Mouse (Mus musculus): ENCODE results near the gene Kcnj16.

The Kcnj16 gene

DNA sequence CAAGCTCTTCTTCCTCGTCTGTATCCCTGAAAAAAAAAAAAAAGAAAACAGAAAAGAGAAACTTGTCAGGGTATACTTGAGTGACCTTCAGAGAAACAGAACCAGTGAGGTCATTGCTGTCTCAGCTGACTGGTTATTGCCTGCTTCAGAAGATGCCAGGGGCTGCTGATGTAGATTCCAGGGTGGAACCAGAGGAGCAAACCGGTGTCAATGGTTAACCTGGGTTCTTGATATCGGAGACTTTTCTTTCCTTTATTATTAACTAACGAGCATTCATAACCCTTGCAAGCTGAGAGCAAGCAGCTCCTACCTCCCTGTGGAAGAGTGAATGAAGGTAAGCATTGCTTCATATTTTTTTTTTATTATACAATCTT, at the start of gene Kcnj16:
TSS of gene Kcnj16 (plus strand) at position 272 of the 374 bp plus-strand sequence.
- no peak for DNase-seq (ENCODE audit: low spot score in 2 of 2)

- DNase-seq (ENCODE audit: low spot score in 2 of 2): no peak
Measured at GRCm38 (mm10) chr11:110918808-110919465, 48.9 kb upstream of the Kcnj16 start.

GRCm38 (mm10) chr11:110935699-110936098, 32.1 kb upstream of the Kcnj16 start:
- peak; percentile 4 to 7 for DNase-seq (ENCODE audit: low spot score in 2 of 2)

DNA sequence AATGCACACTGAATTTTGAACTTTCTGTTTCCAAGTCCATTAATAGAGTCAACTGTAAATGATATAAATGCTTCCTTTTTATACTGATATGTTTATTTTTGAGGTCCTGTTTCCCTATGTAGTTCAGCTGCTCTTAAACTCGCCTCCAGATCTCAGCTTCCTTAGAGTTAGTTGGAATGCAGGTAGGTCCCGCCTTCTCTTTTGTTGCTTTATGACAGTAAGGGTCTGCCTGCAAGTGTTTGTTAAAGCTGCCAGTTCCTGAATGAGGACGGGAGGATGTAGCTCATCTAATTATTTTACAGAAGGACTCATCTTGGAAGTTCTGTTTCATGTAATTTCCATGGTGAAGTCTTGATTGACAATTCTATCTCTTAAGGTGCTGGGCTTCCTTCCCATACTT, 25.6 kb upstream of the Kcnj16 start:
- no peak for DNase-seq (ENCODE audit: low spot score in 2 of 2)

DNA sequence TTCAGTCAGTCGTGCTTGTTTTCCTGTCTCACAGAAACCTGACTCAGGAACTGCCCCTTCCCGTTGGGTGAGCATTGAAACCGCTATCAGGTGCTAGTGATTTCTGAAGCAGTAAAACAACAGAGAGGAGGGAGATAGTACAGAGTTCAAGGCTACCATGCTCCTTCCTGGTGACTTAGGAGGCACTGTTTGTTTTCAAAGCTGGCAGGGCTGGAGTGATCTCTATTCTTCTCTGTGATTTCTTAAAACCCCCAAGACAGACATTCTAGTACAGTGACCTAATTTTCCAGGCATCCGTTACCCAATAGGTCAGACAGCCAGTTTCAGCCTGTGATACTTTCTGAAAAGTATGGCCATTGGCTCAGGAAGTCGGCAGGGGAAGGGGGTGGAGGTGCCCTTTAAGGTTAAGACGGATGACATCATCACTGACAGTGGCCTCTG, 25.1 kb upstream of the Kcnj16 start:
- DNase-seq (ENCODE audit: low spot score in 2 of 2): no peak

- no peak for DNase-seq (ENCODE audit: low spot score in 2 of 2)
Measured at GRCm38 (mm10) chr11:110956665-110957064, 11.2 kb upstream of the Kcnj16 start.

DNA sequence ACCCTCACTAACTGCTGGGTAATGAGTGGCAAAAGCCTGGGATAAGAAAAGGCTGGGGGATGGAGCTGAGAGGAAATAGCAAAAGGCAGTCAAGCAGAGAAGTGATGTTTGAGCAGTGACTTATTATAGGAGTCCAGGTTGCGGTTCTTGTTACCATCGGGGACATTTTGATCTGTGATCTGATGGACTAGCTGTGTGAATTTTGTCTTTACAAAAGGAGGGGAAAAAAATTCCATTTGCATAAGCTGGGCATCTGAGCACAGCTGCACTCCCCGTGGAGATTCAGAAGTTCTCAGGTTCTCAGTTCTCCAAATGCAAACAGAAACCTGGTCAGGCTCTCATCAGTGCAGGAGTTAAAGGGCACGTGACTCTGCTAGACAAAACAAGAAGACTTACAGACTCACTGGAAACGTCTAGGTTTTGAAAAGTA, 6.2 kb upstream of the Kcnj16 start:
- no peak for DNase-seq (ENCODE audit: low spot score in 2 of 2)

DNA sequence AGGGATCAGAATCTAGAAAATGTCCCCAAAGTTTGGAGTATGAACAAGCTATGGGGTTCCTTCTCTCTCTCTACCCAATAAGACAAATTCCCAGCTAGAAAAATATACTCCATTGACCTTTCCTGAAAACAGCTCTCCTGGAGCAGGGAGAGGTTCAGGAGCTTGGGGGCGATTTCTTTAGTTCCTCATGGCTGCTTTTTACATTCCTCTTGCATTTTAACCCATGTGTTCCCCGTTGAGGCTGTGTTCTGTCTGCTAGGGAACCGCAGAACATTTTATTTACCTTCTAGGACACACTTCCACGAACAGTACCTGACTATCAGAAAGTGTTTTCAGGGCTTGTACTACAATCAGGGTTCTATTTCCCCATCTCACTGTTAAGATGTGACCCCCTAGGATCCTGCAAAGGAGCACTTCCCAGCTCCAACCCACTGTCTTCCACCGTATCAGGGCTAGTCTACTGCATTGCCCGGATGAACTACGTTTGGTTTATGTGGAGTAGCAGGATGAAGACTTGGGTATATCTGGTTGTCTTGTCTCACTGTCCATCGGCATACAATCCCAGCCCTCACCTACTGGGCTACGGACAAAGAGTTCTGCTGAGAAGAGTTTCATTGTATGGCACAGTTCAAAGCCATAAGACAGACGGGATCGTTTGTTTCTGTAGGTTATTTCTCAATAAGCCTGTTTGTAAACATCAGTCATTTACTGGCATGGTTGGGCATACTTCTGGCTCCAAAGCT, 643 bp upstream of the Kcnj16 start:
- no peak for DNase-seq (ENCODE audit: low spot score in 2 of 2)

- no peak for DNase-seq (ENCODE audit: low spot score in 2 of 2)
Measured at GRCm38 (mm10) chr11:110968901-110969300, 1.1 kb downstream of the Kcnj16 start.

GRCm38 (mm10) chr11:110985508-110985907, 17.7 kb downstream of the Kcnj16 start:
- no peak for DNase-seq (ENCODE audit: low spot score in 2 of 2)

DNA sequence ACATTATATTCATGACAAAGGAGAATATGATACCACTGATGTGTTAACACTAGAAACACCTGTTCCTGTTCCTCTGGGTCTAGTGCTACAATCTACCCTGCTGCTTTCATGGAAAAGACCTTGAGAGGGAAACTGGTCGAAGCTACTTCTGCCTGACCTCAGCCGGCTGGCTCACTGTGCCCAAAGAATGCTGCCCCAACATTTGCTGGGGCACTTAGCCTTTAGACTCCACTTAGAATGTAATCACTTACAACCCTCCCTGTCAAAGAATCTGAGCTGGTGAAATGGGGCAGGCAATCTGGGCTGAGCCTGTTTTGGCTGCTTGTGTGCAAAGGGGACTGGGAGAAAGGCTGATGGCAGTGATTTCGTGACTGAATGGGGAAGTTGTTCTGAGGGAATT, 18.1 kb downstream of the Kcnj16 start:
- no peak for DNase-seq (ENCODE audit: low spot score in 2 of 2)

DNA sequence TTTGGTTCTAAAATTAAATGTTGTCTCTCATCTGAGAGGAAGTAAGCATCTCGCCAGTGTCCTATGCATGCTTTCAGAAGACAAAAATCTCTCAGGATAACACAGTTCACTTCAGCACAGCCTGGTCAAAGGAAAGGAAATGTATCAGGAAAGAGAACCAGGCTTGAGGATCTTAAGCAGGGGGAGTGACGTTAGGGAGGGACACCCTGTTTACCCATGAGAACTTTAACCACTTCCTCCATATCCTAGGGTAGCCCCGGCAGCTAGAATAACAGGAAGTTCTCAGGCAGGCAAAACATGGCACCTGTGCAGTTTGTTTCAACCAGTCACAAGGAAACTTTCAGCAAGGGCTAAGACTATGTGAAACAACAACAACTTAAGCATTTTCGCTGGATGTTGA, 25.8 kb downstream of the Kcnj16 start:
- no peak for DNase-seq (ENCODE audit: low spot score in 2 of 2)

DNA sequence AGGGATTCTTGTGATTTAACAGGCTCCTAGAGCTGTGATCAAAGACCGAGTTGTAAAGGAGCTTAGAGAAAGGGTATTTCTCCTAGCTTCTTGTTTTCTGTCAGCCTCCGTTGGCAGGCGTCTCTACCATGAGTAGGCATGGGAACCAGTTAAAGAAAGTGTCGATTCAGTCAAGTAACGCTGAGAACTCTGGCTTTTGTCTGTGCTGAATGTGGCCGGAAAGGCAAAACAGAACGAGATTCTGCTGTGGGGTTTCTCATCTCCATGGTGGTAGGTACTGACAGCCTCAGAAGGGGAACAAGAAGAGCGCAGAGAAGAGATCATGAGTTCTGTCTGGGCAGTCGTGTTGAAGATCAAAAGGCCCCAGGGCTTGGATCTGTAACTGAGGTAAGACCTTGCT, 29.4 kb downstream of the Kcnj16 start:
- peak; percentile 5 to 6 for DNase-seq (ENCODE audit: low spot score in 2 of 2)

GRCm38 (mm10) chr11:111005103-111005502, 37.3 kb downstream of the Kcnj16 start:
- DNase-seq (ENCODE audit: low spot score in 2 of 2): no peak

- DNase-seq (ENCODE audit: low spot score in 2 of 2): no peak
Measured at GRCm38 (mm10) chr11:111009471-111009870, 41.6 kb downstream of the Kcnj16 start.

DNA sequence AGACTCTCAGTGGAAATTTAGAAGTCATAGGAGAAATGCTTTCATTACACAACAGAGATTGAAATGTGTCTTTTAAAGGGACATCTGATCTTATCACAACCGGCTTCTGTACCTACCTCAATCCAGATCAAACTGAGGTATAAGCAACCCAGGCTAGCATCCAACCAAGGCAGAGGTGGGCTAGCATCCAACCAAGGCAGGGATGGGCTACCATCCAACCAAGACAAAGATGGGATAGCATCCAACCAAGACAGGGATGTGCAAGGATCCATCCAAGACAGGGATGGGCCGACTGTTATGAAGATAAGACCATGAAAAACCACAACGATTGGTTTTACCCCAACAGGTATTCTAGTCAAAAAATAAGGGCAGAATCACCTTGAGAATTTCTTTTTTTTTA, 48.4 kb downstream of the Kcnj16 start:
- no peak for DNase-seq (ENCODE audit: low spot score in 2 of 2)

DNA sequence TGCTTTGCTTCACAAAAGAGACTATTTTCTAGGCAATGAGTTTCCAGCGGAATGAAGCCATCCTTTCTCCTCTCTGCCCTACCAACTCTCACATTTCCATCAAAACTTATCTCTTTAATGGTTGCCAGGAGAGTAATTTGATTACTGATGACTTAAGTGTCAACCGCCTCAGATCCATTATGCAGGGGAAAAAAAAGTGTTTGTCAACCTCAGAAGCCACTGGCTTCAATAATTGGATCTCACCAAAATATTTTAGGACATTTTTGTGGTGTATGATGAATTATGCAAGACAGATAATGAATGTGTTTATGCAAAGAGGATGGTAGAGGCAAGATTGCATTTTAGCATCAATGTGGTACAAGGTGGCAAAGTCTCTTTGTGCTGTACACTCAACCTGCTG, 52.4 kb downstream of the Kcnj16 start:
- no peak for DNase-seq (ENCODE audit: low spot score in 2 of 2)

DNA sequence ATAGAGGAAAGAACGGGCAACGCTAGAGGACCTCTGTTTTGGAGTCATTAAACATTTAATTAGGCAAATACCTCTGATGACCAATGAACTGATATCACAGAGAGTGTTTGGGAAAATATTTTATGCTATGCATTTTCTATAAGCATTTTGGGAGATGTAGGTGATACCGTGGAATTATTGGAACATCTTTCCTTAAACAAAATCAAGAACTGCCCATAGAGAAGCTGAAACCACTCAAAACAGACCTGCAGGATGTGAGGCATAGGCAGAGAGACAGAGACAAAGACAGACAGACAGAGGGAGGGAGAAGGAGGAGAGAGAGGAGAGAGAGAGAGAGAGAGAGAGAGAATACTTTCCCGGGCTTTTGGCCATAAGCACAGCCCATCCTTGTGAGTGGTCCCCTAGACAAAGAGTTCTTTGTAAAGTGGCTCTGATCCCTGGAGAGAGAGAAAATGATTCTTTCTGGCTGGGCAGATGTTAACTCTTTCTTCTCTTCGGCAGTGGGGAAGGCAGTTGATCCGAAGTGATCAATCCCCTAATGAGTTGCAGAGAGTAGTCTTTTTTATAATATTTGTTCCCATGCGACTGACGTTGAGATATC, 54.9 kb downstream of the Kcnj16 start:
- DNase-seq (ENCODE audit: low spot score in 2 of 2): no peak

DNA sequence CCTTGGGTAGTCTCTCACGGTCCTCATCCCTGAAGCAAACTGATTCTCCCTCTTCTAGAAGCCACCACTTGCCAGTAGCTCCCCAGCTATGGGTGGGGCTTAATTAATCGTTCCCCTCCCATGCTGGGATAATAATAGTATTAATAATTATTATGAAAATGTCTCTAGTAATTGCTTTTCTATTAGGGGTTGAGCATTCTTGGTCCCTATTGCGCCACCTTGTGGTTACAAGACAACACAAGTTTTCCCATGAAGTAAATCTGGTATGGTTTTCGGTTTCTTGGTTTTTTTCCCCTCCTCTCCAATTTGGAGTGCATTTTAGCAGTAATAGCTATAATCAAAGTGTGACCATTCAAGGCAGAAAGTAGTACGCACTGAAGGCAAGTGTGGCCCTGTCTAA, 74.3 kb downstream of the Kcnj16 start:
- DNase-seq (ENCODE audit: low spot score in 2 of 2): no peak

DNA sequence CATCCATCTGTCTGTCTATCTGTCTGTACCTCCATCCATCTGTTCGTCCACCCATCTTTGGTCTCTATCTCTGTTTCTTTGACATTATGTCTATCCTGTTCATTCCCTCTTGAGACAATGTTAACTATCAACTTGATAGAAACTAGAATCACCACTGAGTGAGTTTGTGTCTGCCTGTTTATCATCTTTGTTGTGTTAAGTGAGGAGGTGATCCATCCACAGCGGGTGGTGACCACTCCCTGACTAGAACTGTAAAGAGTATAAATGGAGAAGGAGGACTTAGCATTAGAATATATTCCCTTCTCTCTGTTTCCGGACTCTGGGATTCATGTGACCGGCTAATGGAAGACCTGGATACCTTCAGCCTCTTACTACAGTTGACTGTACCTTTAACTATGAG, 75.5 kb downstream of the Kcnj16 start:
- no peak for DNase-seq (ENCODE audit: low spot score in 2 of 2)

- no peak for DNase-seq (ENCODE audit: low spot score in 2 of 2)
Measured at GRCm38 (mm10) chr11:111054252-111054651, 86.4 kb downstream of the Kcnj16 start.

DNA sequence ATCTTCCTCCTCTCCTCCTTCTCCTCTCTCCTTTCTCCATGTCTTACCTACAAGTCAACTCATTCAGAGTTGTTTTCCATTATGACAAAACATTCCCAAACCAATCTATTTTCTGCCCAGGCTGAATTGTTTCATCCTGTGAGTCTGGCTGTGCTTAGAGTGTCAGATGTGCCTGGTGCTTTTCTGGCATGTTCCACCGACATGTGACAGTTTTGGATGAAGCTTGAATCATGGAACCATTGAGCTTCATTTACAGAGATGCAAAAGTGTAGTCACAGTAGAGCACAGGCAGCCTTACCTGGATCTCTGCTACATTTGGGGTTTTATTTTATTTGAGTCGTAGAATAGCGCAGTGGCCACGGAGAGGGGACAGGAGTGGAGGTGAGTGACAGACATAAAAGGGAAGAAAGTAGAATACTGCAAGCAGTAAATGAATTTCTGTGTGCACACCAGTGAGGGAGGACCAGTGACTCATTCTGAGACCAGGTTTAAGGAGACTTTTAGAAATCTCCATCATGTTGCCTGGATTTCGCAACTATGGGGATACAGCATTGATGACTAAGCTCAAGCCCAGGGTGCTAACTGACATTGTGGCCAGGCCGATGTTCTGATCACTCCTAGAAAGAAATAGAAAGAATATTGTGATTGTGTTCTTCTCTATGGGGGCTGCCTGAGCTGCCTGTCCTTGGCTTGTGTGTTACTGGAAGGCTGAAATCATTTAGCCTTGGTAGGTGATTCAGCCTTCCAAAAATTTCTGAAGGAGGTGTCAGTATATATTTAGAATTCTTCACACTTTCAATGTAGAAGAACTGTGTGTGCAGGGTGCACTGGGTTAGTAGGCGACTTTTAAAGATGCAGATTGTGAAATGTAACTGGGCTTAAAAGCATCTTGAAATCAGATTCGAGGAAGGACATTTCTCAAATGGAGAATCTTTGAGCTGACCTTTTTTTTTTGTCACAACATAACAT, 87.3 kb downstream of the Kcnj16 start:
- peak in 1 of 2 experiments; percentile 32 for DNase-seq (ENCODE audit: low spot score in 2 of 2)

All from right cerebral cortex, postnatal 36 days (tissue).